Mouse (Mus musculus) forebrain, embryonic 14.5 days (tissue): ENCODE data around the gene Chd4. TPM values are rescaled to one million over a fixed set of nuclear protein-coding genes. Genes with fewer than 3 reads are reported as not detected.

Source experiments
- ATAC-seq: fragments of 200-750 bp; cut with Nextera tagmentation; 2 replicates; pipeline ENCODE4 v1.8.0; 2017; ENCODE audit warnings: mild to moderate bottlenecking, moderate library complexity
- DNase-seq: peaks from one replicate; pipeline ENCODE4 v3.0.0-alpha.2; 2015; ENCODE audit warnings: low spot score
- H3K27ac ChIP-seq: fragments of 300-500 bp; sonication (generic); 2 replicates; pipeline ENCODE4 v1.5.1; 2014; ENCODE audit warnings: low read depth, mild to moderate bottlenecking, control low read depth, low read length, moderate library complexity
- H3K27me3 ChIP-seq: fragments of 300-500 bp; sonication (generic); replicated peaks from 2 replicates; pipeline ENCODE4 v1.6.1; 2014; ENCODE audit warnings: low read length, control low read depth, mixed read lengths; ENCODE audit not compliant: control insufficient read depth, insufficient read depth
- H3K36me3 ChIP-seq: fragments of 300-500 bp; sonication (generic); 2 replicates; pipeline ENCODE4 v1.6.1; 2014; ENCODE audit warnings: low read length, control low read depth; ENCODE audit not compliant: control insufficient read depth, insufficient read depth
- H3K4me1 ChIP-seq: fragments of 300-500 bp; sonication (generic); 2 replicates; pipeline ENCODE4 v1.6.1; 2014; ENCODE audit warnings: antibody characterized with exemption, low read length, control low read depth; ENCODE audit not compliant: control insufficient read depth, insufficient read depth
- H3K4me2 ChIP-seq: fragments of 300-500 bp; sonication (generic); 2 replicates; pipeline ENCODE4 v1.6.1; 2014; ENCODE audit warnings: mild to moderate bottlenecking, control low read depth, low read length
- H3K4me3 ChIP-seq: fragments of 300-500 bp; sonication (generic); 2 replicates; pipeline ENCODE4 v1.5.1; 2014; ENCODE audit warnings: low read depth, low read length, control low read depth
- H3K9ac ChIP-seq: fragments of 300-500 bp; sonication (generic); 2 replicates; pipeline ENCODE4 v1.6.1; 2014; ENCODE audit warnings: mild to moderate bottlenecking, low read length, control low read depth, moderate library complexity
- H3K9me3 ChIP-seq: fragments of 300-500 bp; sonication (generic); replicated peaks from 2 replicates; pipeline ENCODE4 v1.6.1; 2016; ENCODE audit warnings: low read length, control low read depth, mixed read lengths; ENCODE audit not compliant: control insufficient read depth
- WGBS: fragments of 180-500 bp; shearing (Covaris S2); extraction: QIAGEN DNeasy Blood & Tissue Kit; methylation state at CpG from one replicate; pipeline ENCODE4 v1.1.7; 2014; 5-methylcytosine and 5-hydroxymethylcytosine counted together
- polyA plus RNA-seq: library from polyadenylated mRNA; unstranded; fragments of >200 nt; fragmentation: Nextera tagmentation; extraction: Ambion mirVana; gene quantifications from 2 replicates; pipeline ENCODE4 v1.2.1, GENCODE M21; 2014

Gene Chd4
- polyA plus RNA-seq, 1 experiment from 2014 or later, result 61.1 TPM

GRCm38 (mm10) chr6:125165328-125165891, 69.6 kb downstream of the Chd4 start:
- peak overlapping the region; percentile 96 for H3K4me2 ChIP-seq
- peak overlapping the region; percentile 91 for H3K27ac ChIP-seq
- no peaks in the 10 kb centered on the region for H3K27me3 ChIP-seq
- no peaks in the 10 kb centered on the region for H3K9me3 ChIP-seq
- DNase-seq (peak; percentile 98), ATAC-seq (peak; percentile 93)
- WGBS, result under 1% methylated on average over 36 of the region's 36 CpGs
- H3K4me1 ChIP-seq, result peaks cover 29% of the 10 kb centered on the region
- H3K9ac ChIP-seq, result peak overlapping the region; percentile 97
- H3K36me3 ChIP-seq, result peaks cover 63% of the 10 kb centered on the region
- H3K4me3 ChIP-seq, result peak overlapping the region; percentile 99

GRCm38 (mm10) chr6:125166051-125166751, 70.4 kb downstream of the Chd4 start, which contains the start of gene Gapdh:
TSS of gene Gapdh (minus strand) at chr6:125166467.
- H3K9me3 ChIP-seq, result no peaks in the 10 kb centered on the region
- ATAC-seq, result peak; percentile 14
- peak within 1 kb of the TSS; percentile 96 for H3K4me2 ChIP-seq
- H3K9ac ChIP-seq, result peak within 1 kb of the TSS; percentile 97
- DNase-seq, result peak; percentile 70
- under 1% methylated on average over 18 of the region's 18 CpGs for WGBS
- H3K27me3 ChIP-seq, result no peaks in the 10 kb centered on the region
- peaks cover 63% of the 10 kb centered on the region for H3K36me3 ChIP-seq
- peak within 1 kb of the TSS; percentile 91 for H3K27ac ChIP-seq
- H3K4me1 ChIP-seq, result peaks cover 29% of the 10 kb centered on the region
- peak within 1 kb of the TSS; percentile 99 for H3K4me3 ChIP-seq

DNA sequence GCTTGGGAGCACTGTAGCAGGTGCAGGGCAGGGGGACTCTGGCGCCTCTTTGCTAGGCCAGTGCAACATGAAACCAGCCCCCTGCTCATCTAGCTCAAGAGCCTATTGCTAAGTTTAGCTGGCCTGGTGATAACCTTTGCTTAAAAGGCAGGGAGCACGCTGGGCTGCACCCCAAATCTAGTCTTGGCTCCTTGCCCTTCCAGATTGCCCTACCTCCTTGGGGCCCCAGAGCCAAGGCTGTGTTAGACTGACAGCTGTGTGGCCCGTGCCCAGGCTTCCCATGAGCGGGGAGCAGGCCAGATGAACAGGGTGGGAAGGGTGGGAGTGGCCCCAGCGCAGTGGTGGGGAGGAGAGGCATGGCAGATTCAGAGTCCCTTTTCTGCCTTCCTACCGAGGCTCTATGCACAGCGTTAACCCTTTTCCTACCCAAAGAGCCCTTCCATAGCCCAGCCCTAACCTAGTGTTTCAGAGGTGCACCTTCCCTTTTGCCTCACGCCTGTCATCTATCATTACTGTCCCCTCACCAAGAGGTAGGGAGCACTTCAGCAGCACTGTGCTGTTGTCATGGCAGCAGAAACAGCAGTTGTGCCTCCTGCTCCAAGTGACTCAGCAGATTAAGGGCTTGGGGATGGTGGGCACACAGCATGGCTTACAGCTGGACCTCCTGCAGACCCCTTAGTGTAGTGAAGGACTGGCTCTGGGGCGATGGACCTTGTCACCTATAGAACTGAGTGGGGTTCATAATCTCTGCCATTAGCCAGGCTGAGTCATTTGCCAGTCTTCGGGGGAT, 71.3 kb downstream of the Chd4 start:
- H3K9me3 ChIP-seq, result no peaks in the 10 kb centered on the region
- DNase-seq, result peak; percentile 69
- H3K27ac ChIP-seq, result peak overlapping the region; percentile 91
- H3K36me3 ChIP-seq, result peaks cover 66% of the 10 kb centered on the region
- H3K4me3 ChIP-seq, result peak overlapping the region; percentile 99
- H3K4me1 ChIP-seq, result peaks cover 29% of the 10 kb centered on the region
- no peak for ATAC-seq
- 12% methylated on average over 10 of the region's 10 CpGs for WGBS
- H3K9ac ChIP-seq, result peak overlapping the region; percentile 48; the same call in 1 of the 2 replicates
- peak overlapping the region; percentile 96 for H3K4me2 ChIP-seq
- H3K27me3 ChIP-seq, result no peaks in the 10 kb centered on the region

GRCm38 (mm10) chr6:125168086-125168485, 72.3 kb downstream of the Chd4 start:
- ATAC-seq, result no peak
- 91% methylated on average over 14 of the region's 14 CpGs for WGBS
- H3K4me3 ChIP-seq, result no peak overlapping the region
- no peak overlapping the region for H3K4me2 ChIP-seq
- no peaks in the 10 kb centered on the region for H3K27me3 ChIP-seq
- peaks cover 69% of the 10 kb centered on the region for H3K36me3 ChIP-seq
- no peak overlapping the region for H3K27ac ChIP-seq
- no peak overlapping the region for H3K9ac ChIP-seq
- no peak for DNase-seq
- H3K4me1 ChIP-seq, result peaks cover 29% of the 10 kb centered on the region
- H3K9me3 ChIP-seq, result no peaks in the 10 kb centered on the region

DNA sequence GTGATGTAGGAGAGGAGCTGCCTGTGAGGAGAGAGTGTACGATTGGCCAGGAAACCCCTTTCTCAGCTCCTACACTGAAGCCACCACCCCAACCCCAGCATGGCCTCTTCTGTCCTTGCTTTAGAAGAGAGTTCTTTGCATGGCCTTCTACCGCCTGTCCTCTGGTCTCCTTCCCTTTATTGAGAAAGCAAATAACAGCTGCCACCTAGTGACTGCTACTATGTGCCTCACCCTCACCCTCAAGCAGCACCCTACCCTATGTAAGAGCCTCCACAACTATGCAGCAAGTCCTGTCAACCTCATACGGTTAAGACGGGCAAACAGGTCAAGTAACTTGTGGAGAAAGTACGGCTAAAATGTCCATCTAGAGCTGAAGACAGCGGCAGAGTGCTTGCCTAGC, 74.4 kb downstream of the Chd4 start:
- H3K27me3 ChIP-seq, result no peaks in the 10 kb centered on the region
- no peak overlapping the region for H3K9ac ChIP-seq
- no peak overlapping the region for H3K4me3 ChIP-seq
- no peak overlapping the region for H3K27ac ChIP-seq
- H3K9me3 ChIP-seq, result no peaks in the 10 kb centered on the region
- no peak for ATAC-seq
- DNase-seq, result no peak
- WGBS, result 88% methylated on average over 6 of the region's 6 CpGs
- H3K4me2 ChIP-seq, result no peak overlapping the region
- peaks cover 78% of the 10 kb centered on the region for H3K36me3 ChIP-seq
- H3K4me1 ChIP-seq, result peaks cover 18% of the 10 kb centered on the region

- ATAC-seq, result no peak
- Histone ChIP-seq H3K4me3 (no peak overlapping the region), H3K4me1 (peaks cover 3% of the 10 kb centered on the region; the same call in 1 of the 2 replicates), H3K4me2 (no peak overlapping the region), H3K9me3 (no peaks in the 10 kb centered on the region), H3K36me3 (peaks cover 99% of the 10 kb centered on the region), H3K9ac (no peak overlapping the region), H3K27ac (no peak overlapping the region), H3K27me3 (no peaks in the 10 kb centered on the region)
- WGBS, result 95% methylated on average over 2 of the region's 2 CpGs
- DNase-seq, result no peak
These were observed 76.7 kb downstream of the Chd4 start for GRCm38 (mm10) chr6:125172474-125172873.

DNA sequence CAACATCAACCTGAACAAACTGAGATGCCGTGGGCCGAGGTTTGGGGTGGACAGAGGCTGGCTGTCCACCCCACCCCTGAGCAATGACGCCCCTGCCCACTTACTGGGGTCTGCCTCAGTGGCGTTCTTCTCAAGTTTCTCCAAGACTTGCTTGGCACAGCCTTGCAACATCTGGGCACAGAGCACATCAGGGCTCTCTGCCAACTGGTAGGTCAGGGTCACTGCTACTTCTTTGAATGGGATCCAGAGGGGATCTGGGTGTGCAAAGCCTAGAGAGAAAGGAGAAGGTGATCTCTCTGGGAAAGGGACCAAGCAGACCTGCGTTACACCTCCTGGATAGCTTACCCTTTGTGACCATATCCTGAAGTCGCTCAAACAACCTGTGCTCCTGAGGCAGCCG, 77.5 kb downstream of the Chd4 start:
- Histone ChIP-seq H3K4me3 (no peak overlapping the region), H3K4me2 (no peak overlapping the region), H3K36me3 (peaks cover 99% of the 10 kb centered on the region), H3K27ac (no peak overlapping the region), H3K27me3 (no peaks in the 10 kb centered on the region), H3K4me1 (no peaks in the 10 kb centered on the region), H3K9ac (no peak overlapping the region), H3K9me3 (no peaks in the 10 kb centered on the region)
- 92% methylated on average over 7 of the region's 7 CpGs for WGBS
- ATAC-seq, result no peak
- DNase-seq, result no peak

DNA sequence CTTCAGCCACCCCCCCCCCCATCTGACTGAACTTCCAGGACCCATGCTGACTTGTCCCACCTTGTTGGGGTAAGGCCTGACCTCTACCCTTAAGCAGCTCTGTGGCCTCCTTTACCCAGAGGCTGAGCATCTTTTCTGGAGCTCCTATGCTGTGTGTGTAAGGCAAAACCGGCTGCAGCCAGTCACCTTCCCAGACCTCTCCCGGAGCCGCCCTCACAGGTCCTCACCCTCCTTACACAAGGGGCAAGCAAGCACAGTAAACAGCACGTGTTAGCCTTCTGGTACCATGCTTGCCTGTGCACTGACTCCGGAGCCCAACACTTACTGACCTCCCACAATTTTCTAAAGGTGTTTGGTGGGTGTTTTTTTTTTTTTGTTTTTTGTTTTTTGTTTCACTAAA, 79.7 kb downstream of the Chd4 start:
- WGBS, result 91% methylated on average over 5 of the region's 5 CpGs
- Histone ChIP-seq H3K27me3 (no peaks in the 10 kb centered on the region), H3K9me3 (no peaks in the 10 kb centered on the region), H3K4me1 (no peaks in the 10 kb centered on the region), H3K4me3 (no peak overlapping the region), H3K9ac (no peak overlapping the region), H3K4me2 (no peak overlapping the region), H3K27ac (no peak overlapping the region), H3K36me3 (peaks cover 99% of the 10 kb centered on the region)
- no peak for ATAC-seq
- DNase-seq, result no peak
